Mouse (Mus musculus): ENCODE results near the gene Tigd2. TPM values are rescaled to one million over a fixed set of nuclear protein-coding genes. Genes with fewer than 3 reads are reported as not detected.

The Tigd2 gene
- total RNA-seq, 2 experiments from 2014 or later = 5.0 to 14.3 TPM

DNA sequence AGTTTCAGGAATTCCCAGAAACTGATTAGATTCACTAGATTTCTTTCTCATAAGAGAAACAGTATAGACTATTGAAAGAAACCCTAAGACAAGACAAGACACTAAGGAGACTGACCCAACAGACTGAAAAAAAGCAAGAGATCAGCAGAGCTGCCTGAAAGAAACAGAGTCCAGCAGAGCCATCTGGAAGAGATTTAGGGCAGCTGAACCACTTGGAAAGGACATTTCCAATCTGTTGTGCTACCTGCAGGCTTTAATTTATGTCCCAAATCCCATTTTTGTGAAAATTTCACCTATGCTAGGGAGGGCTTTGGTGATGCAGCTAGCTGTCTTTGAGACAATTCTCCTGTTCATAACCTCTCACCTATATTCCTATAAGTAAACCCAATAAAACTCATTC, 25.0 kb downstream of the Tigd2 start:
- no peak for ATAC-seq (replicated peaks; ENCODE audit: low FRiP score, low TSS enrichment, poor library complexity, severe bottlenecking)

DNA sequence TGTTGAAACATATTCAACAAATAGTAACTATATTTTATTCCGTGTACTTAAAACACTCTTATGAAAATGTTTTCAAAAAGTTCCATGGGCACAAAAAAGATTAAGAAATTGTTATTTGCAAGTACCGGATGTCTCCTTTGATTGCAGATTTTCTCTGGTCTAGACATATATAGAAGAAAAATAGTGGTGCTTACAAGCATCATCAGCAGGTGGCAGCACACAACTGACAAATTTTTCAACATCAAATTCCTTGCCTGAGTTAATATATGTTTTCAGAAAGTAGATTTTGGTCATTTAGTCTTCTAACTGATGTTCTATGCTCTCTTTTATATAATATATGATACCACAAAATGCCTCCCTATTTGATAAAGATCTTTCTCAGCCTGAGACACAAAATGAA, 41.0 kb downstream of the Tigd2 start:
- ATAC-seq (replicated peaks; ENCODE audit: low FRiP score, low TSS enrichment, poor library complexity, severe bottlenecking) = 0 out of 2 replicates have a peak, but pooled peaks have one; percentile 37

DNA sequence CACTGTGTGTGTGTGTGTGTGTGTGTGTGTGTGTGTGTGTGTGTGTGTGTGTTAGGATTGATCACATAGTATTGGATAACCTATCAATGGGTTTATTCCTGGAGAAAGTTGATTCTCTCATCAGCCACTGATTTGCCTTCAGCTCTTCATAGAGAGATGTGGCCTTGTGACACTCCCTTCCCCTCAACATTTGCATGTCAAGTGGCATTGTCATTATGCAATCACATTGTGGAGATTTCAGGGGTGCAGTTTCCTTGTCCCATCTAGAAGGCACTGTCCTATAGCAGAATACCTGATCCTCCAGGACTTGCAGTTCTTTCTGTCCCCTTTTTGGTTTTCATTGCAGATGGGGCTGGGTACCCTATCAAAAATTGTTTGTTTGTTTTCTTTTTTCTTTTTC, 41.9 kb downstream of the Tigd2 start:
- ATAC-seq (replicated peaks; ENCODE audit: low FRiP score, low TSS enrichment, poor library complexity, severe bottlenecking) = no peak

DNA sequence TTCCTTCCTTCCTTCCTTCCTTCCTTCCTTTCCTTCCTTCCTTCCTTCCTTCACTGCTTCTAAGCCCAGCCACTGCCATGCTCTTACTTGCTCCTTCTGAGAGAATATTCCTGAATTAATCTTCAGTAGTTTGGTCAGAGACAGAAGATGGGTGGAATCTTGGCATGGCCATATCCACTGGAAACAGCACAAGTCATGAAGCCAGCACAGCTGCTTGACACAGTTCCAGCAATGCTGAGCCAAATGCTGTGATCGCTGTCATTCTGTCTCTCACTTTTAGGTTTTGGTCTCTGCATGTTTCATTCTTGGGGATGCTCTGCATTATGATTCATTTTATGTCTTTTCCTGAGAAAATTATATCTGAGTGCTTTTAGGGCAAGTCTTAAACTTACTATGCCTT, 47.2 kb downstream of the Tigd2 start:
- ATAC-seq (replicated peaks; ENCODE audit: low FRiP score, low TSS enrichment, poor library complexity, severe bottlenecking) = no peak

Other genes with a start within 250 kb of the Tigd2 start
- 0.17 TPM in 1 of 2 replicates, not detected in the other for gene Fam13a, start 184.3 kb upstream of the Tigd2 start, total RNA-seq (2014; fragmentation: Nextera tagmentation)
- 0.76 TPM in 1 of 2 replicates, not detected in the other for gene Fam13a, start 184.3 kb upstream of the Tigd2 start, total RNA-seq (2017)
- 0.20 and 0.55 TPM in 2 replicates for gene Gprin3, start 217.4 kb downstream of the Tigd2 start, total RNA-seq (2014; fragmentation: Nextera tagmentation)
- 0.30 and 0.33 TPM in 2 replicates for gene Gprin3, start 217.4 kb downstream of the Tigd2 start, total RNA-seq (2017)

Measured in megakaryocyte-erythroid progenitor cell, adult 5-6 weeks (primary cell).